Mouse (Mus musculus): ENCODE measurements at regions not wholly inside any gene's neighbourhood (a gene's known extent, or its start where the extent isn't known, plus 50 kb on each side); places are given as distances from the start of the nearest gene placed in this dataset.

DNA sequence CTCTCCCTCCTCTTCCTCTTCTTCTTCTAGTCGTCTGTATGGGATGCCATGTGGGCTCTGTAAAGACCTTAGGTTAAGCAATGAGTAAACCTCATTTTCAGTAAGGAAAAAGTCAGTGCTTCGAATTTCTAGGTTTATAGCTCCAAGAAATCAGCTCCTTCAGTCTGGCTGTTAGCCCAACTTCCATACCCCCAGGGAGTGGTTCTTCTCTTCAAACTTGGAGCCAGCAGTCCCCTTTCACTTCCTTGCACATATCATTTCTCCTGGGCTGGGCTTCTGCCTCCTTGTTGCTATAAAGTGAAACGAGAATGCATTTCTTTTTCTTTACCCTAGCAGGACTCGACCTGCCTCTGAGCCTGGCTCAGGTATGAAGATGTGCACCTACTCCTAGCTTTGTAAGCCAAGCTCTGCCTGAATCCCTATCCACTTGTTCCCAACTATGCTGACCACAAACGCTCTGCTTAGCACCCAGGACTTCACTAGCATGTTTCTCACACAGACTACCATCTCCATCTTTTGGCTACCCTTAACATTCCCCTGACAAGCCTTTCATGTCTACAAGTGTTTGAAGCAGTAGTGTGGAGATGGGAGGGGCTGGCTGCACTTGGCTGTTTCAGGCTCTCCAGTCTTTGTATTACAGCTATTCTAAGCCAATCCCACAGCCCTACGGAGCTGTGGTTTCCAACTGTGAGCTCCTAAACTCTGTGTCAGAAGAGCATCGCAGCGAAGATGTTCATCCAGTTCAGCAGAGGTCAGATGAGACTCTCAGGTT lies 243.8 kb upstream of the Tprg start:
- DNase-seq = no peak

DNA sequence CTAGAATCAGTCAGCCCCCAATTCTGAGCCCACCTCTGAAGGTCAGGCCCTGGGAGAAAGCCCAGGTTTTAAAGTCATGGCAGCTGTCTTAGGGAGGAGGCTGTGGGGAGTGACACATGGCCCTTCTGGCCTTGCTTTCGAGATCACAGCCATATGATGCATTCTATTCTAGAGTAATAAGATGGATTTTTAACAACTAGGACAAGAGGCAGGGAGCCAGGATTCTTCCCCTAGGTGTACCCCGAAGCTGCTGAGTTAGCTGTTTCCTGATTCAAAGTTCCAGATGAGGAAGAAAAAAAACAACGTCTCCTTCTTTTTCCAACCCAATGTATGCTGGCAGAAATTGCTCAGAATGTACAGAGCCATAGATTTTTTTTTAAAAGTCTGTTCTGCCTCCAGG lies 242.0 kb upstream of the Tprg start:
- DNase-seq = no peak

DNA sequence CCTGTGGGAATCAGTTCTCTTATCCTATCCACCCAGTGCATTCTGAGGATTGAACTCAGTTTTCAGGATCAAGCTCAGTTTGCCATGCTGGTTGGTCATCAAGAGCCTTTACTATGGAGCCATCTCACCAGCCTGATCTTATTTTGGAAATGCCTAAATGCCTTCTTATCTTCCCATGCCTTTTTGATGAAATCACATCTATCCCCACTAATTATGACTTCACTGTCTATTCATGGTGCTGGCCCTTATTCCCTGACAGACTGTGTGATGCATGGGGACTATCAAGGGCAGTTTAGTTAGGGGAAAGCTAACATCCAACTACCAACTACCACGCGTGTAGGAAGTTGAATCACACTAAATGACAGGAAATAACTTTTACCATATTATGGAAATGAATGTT lies 238.9 kb upstream of the Tprg start:
- no peak for DNase-seq

DNA sequence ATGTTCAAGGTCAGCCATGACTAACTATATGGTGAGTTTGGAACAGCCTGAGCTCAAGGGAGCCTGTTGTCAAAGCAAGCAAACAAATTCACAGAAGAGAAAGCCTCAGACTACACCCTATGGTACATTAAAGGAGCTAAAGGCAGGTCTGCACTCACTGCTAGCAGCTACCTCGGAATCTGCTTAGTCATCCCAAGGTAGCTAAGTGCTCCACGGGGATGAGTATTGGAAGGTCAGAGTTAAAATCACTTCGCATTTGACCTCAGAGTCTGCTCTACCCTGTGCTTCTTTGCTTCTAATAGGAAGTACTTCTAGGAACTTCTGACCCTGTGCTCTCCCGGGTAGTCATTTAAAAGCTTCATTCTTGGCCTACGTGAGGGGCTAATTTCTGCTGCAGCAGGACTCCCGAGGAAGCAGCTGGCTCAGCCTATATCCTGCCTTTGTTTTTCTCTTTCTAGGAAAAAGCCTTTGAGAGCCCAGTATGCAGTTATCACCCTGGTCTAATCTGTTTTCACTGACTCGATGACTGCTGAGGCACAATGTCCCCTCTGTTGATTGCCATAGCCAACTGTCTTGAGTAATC lies 236.6 kb upstream of the Tprg start:
- no peak for DNase-seq

DNA sequence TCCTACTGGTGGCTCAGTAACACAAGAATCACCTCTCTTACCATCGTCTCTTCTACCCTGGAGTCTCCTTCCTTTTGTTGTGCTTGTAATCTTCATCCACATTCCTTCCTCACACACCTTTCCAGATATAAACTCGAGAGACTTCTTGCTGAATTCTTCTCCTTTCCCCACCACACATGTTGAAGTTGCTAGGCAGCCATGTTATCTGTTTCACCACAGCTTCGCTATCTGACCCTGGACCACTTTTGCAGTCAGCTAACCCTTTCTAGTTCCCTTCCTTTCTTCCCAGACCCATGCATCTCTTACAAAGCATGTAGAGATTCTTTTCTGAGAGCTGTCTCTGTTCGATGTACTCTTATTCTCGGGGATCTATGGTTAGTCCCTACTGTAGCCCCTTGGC lies 235.6 kb upstream of the Tprg start:
- DNase-seq = no peak

DNA sequence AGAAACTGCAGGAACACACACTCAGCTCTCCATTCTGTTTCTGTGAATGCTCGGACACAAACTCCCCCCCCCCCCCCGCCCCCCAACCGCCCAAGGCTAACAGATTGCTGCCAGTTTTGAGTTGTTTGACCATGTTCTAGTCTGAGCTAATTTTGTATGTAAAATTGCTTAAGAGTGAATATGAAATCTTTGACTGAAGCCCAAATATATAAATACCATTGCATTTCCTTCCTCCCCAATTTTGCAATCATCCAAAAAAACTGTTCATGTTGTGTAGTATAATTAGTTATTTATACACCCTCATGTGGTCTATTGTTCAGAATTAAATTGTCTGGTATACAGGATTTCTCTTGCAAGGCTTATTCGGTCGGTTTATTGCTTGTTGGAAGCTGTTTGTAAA lies 234.2 kb upstream of the Tprg start:
- no peak for DNase-seq

DNA sequence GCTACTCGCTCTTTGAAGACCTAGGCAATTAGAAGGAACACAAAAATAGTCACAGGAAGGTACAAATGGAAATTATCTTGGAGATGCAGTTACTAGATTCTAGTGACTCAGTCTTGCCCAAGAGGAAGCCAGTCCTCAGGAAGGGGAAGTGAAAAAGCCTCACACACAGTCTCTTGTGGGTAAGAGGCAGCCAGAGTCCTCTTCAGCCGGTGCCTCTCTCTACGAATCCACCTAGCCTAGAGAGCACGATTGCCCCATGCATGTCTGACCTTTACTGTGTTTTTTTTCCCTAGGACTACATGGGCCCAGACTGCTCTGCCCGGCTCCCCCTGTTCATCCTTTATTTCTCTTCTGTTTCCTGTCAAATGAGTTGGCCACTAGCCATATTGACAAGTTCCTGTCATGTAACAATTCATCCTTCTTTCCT lies 233.7 kb upstream of the Tprg start:
- DNase-seq = no peak

DNA sequence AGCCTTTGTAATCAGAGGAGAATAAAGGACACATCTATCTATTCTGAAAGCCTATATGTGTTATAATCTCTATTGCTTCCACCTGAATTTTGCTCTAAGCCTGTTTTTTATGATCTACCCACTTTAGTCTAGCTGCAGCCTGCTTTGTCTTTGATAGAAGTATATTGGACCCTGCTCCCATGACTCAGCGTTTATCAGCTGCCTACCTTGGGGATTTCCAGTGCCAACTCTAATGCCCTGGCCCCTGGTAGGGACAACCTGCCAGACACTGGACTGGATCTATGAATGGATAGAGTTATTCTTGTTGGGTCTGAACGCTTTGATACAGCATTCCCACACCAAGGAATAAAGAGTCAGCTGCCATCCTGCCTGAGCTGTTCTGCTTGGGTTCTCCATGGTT lies 232.3 kb upstream of the Tprg start:
- DNase-seq = no peak

DNA sequence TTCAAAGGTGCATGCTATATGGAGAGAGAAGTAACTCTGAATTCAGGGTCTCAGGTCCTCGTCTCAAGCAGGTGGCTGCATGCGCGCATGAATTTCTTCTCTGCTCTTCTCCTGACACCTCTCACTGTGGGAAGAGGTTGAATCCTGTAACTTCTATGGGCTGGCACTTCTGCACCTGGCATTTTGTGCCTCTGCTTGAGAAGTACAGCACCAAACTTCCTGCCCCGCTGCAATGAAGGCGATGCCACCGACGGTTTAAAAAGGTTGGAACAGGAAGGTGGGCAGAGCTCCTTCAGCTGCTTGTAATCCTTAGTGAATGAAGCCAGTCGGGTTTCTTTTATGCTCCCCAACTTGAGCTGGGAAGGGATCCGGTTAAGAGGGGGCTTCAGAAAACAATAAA lies 231.2 kb upstream of the Tprg start:
- peak; percentile 61 for DNase-seq

DNA sequence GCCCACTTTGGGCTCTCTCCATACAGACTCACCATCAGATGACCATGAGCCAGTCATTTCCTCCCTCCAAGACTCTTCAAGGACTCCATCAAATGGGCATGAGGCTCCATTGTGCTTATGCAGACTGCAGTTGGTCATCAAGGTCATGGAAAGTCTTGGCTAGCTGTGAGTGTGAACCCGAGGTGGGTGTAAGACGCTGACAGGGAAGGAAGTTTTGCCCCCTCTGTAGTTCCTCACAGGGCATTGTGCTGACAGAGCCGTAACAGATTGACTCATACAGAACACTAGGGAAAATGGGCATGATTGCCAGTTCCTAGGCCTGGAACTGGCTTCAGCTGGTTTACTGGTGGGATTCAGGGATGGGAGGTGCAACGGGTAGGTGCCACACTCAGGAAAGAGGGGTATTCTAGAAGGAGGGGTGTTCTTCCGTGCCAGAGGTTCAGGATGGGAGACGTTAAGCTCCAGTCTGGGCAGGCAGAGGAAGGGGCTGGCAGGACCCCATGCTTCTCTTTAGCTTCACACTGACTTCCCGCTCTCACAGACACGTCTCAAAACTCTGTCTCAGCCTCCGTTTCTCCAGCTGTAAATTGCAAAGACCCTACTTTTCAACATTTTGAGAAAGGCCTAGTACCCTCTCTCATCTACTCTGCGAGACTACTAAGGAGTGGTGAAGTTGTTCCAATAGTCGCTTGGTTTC lies 228.4 kb upstream of the Tprg start:
- DNase-seq = no peak

DNA sequence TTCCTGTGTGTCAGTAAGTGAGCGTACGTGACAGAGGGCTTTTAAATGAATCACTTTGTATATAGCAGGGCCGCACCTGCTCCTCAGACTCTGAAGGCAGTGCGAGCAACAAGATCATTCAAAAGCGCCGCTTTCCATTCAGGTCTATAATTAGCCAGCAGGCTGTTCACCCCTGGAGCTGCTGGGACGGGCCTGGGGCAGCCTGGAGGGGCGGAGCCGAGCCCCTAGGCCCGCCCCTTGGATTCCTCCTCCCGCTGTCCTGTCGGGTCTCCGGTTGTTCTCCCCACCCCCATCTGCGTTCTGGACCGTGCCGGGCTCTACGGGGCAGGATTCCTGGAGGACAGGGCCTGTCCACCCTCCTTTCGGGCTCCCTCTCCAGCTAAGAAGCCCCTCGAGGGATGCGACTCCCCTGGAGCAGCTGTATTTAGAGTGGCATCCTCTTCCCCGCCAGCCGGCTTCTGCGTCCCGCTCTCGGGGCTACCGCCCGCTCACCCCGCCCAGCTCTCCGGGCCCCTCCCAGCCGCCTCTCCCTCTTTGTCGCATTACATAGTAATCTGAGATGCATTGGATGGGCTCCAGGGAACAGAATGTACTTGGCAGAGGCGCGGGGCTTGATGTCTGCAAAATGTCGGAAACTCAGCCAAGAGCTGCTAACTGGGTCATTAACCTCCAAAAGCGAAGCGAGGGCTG lies 227.7 kb upstream of the Tprg start:
- peak; percentile 82 for DNase-seq

DNA sequence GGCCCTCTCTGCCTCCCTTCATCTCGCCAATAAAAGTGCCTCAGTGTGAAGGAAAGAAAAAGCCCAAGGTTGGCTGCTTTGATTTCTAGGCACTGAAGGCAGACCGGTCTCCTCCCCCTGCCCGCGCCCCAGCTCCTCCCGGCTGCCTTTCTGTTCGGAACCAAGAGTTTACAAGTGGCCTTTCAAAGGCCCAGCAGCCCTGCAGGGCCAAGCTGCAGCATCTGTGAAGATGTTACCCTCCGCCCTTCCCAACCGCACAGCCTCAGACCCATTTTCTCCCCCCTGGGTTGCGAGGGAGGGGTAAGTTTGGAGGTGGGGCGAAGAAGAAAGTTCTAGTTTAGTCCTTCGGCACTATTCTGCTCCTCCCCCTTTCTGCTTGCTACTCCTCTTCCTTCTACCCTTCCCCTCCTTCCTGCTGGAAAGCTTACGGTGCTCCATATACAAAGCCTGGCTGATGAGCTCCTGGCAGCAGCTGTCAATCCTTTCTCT lies 227.1 kb upstream of the Tprg start:
- peak; percentile 56 for DNase-seq

DNA sequence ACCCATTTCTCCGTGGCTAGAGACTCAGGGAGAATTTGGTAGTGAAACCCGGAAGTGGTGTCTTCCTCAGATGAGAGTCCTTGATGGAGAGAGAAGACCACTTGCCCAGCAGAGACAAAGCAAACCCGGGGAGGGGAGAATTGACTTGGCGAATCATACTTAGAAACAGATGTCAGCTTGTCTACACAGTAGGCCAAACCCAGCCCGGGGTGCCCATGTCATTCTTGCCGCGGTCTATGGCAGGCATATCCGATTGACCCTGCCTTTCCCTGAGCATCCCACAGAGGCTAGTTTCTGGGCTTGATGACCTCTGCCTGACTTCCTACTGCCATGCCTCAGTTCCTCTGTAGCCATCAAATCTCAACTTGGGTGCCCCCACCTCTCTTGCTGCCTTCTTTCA lies 226.4 kb upstream of the Tprg start:
- DNase-seq = no peak

DNA sequence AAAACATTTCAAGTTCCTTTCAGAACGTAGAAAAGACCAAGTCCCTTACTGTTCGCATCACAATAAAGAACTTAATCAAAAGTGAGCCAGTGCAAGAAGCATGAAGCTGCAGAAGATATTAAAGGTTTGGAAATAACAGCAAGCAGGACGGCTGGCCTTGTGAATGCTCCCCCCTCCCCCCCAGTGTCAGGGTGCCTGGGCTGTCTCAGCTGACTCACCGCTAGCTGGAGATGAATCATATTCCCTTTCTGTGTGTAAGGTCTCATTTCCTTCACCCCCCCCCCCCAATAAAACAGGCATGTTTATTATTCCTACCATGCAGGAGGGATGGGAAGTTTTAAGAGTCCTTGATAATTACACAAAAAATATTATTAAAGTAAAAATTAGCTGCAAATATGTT lies 225.0 kb upstream of the Tprg start:
- no peak for DNase-seq

DNA sequence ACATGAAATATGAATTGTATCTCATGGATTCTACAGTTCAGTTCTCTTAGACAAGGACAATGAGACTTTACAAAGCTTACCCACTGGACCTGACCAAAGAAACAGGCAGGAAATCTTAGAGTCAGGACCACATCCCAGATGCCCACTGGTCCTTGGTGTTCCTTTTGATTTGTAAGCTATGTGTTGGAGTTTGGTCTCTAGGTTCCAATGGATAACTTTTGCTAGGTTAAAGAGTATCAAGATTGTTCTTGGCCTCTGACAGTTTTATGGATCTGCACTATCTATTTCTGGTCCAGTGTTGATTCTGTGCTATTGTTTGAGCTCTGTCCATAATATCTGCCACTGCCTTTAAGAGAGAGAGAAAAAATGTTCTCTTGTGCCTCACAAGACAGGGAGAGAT lies 222.6 kb upstream of the Tprg start:
- no peak for DNase-seq

DNA sequence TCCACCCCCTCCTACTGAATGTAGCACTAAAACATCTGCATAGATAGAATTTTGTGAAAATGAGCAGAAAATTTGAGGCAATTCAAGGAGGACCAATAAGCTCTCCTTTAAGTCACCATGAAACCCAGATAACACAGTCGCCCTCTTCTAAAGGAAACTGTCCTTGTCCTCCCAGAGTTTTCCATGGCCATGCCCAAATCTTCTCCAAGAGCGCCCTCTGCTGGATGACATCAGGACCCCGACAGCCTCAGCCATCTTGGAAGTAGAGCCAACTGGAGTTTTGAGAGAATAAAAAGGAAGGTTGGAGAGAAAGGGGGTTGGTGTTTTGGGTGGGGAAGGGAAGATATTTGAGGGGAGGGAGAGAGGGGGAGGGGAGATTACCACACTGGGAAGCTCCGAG lies 222.1 kb upstream of the Tprg start:
- DNase-seq = peak; percentile 87

DNA sequence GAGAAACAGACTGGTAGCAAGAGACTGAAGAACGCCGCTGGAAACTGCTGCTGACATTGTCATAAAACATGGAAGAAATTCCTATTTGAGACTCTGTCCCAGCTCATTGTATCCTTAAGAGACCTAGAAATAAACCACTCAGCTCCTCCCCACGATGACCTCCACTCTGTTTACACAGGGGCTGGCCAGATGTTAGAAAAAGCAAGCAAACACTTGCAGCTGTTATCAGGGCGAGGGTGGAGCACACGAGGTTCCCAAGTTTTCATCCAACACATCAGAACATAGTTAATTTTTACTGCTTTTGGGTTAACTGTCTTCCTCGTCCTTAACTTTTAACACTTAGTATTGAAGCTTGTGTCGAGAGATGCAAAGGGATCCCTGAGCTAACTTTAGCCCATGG lies 219.8 kb upstream of the Tprg start:
- DNase-seq = no peak

DNA sequence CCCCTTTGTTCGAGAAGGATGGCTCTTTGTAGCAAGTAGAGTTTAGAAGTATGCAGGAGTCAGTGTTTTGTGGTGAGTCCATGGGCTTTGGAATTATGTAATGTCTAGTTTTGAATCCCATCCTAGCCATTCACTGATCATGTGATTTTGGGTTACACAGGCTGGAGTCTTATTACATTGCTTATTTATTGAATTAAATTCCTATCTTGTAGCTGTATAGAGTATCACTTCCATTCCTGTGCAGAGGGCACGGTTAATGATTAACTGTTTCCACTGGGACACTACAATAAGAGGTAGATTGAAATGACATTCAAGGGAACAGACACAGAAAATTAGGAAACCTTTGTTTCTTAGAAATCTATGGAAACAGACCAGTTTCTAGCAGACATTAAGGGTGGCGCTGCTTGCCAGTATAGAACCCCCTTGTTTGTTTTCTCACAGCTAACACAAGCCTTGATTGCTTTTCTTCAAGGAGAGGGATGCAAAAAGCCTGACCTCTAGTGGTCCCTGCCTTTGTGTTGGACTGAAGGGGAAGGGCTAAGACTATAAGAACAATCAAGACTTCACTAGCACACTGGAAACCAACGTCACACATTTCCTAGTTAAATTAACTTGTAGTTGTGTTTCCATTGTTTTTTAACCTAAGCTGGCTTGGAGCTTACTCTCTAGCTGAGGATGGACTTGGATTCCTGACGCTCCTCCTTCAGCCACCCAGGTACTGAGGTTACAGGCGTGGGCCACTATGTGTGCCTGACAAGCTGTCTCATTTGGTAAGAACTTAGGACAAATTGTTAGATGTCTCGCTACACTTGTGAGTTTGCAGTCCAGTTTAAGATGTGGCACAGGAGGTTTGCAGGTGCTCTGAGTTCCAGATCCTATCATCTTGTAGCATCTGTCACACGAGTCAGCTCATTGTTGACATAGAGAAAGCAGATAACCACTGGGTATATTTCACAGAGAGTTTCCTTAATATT lies 219.1 kb upstream of the Tprg start:
- DNase-seq = peak; percentile 52

DNA sequence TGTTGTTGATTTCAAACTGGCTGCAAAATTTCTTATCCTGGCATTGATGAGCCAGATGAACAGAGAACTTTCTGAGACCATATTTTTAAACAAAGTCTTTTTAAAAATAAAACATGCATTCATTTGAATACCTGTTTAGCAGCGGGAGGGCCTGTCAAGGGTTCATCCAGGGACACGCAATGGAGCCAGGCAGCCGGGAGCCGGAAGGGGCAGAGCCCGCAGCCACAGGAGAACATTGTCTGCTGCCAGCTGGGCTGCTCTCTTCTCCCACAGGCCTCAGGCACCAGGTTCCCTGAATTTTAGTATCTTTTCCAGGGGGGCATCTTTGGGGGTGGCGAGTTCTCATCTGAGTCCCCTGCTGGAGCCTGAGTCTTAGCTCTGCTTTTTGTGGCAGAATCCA lies 205.8 kb upstream of the Tprg start:
- DNase-seq = no peak

DNA sequence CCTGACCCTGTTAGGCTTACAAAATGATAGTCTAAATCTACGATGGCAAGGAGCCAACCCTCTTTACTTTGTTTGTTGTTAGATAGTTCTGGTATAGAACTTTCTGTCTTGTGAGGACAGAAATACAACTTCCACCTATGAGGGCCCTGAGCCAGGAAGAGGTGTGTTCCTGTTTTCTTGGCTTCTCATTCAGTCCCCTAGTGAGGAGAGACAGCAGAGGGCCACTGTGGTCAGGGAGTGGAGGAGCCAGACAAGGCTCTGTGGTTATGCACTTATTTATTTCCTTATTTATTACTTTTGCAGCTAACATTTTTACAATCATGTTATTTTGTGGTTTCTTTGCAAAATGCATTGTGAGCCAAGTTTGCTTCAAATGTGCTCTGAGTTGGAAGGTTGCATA lies 202.9 kb upstream of the Tprg start:
- DNase-seq = no peak

DNA sequence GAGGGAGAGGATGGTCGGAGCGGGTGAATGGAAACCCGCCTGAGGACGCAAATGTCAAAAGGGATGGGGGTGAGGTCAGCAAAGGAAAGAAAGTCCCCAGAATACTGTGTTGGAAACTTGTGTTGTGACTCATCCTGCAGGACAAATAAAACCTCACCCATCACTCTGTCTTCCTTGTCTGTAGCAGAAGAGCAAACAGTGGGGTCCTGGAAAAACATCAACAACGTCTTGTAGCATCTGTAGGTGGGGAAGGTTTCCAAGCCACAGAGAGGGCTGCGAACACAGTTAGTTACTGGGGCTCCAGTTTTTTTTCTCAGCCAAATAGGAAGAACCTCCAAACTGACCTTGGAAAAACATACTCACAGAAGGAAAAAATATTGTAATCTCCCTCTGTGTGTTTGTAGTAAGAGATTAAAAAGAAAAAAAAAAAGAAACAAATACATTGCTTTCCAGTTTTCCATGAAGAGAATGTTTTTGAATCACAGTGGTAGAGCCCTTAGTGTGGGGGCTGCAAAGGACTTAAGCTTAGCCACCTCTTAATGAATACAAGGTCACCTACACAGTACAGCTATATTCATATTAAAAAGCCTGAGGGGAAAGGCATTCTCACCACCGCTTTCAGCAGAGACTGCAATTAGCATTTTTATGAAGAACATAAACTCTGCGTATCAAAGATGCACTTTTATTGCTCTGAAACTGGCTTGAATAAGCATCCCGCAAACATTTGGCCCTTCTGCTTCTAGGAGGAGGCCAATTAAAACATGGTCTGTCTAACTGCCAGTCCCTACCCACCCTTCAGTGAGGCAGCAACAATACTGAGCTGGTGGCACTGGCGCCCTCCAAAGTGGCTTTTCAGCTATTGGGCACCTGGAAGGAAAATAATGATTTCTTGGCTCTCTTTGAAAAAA lies 198.6 kb upstream of the Tprg start:
- no peak for DNase-seq

All from thymus, postnatal 14 days (tissue).